Mouse (Mus musculus) ES-Bruce4 (cell line): ENCODE measurements around the gene Cep170. TPM values are rescaled to one million over a fixed set of nuclear protein-coding genes. Genes with fewer than 3 reads are reported as not detected.

Experiments used
- H3K27ac ChIP-seq: 2 replicates; pipeline ENCODE4 v1.5.1; 2012; ENCODE audit warnings: low read length, inconsistent platforms; ENCODE audit not compliant: insufficient read depth
- H3K27me3 ChIP-seq: 2 replicates; pipeline ENCODE4 v1.6.1; 2012; ENCODE audit warnings: mild to moderate bottlenecking, low read length, inconsistent platforms; ENCODE audit not compliant: control insufficient read depth, poor library complexity, insufficient read depth, severe bottlenecking
- H3K36me3 ChIP-seq: 2 replicates; pipeline ENCODE4 v1.6.1; 2012; ENCODE audit warnings: inconsistent platforms, mild to moderate bottlenecking, low read length, moderate library complexity; ENCODE audit not compliant: control insufficient read depth, poor library complexity, insufficient read depth, severe bottlenecking
- H3K4me1 ChIP-seq: one replicate; pipeline ENCODE4 v1.8.1; 2011; ENCODE audit warnings: low read length; ENCODE audit not compliant: control insufficient read depth, insufficient read depth
- H3K4me3 ChIP-seq: 2 replicates; pipeline ENCODE4 v1.5.1; 2011; ENCODE audit warnings: low read depth, mild to moderate bottlenecking, low read length
- H3K9ac ChIP-seq: 2 replicates; pipeline ENCODE4 v1.6.1; 2012; ENCODE audit warnings: low read depth, mild to moderate bottlenecking, inconsistent platforms; ENCODE audit not compliant: poor library complexity, severe bottlenecking
- H3K9me3 ChIP-seq: replicated peaks from 2 replicates; pipeline ENCODE4 v1.6.1; 2012; ENCODE audit warnings: mild to moderate bottlenecking, low read length, inconsistent platforms; ENCODE audit not compliant: control insufficient read depth, poor library complexity, insufficient read depth, severe bottlenecking
- CTCF ChIP-seq: IDR thresholded peaks from one replicate; pipeline ENCODE4 v1.8.1; 2011; ENCODE audit warnings: low read depth, low read length
- EP300 ChIP-seq: IDR thresholded peaks from 2 replicates; pipeline ENCODE4 v1.6.1; 2011; ENCODE audit warnings: low read depth, low read length; ENCODE audit not compliant: insufficient read depth
- POLR2A ChIP-seq: IDR thresholded peaks from one replicate; pipeline ENCODE4 v1.8.1; 2011; ENCODE audit warnings: low read length; ENCODE audit not compliant: insufficient read depth
- polyA plus RNA-seq: library from polyadenylated mRNA; stranded (reverse); fragments of >200 nt; gene quantifications from 2 replicates; pipeline ENCODE4 v1.2.4, GENCODE M21; 2011; ENCODE audit warnings: low read depth; ENCODE audit not compliant: missing spikeins, insufficient read depth, insufficient read length

The Cep170 gene
- polyA plus RNA-seq, 1 experiment, result 24.5 TPM

DNA sequence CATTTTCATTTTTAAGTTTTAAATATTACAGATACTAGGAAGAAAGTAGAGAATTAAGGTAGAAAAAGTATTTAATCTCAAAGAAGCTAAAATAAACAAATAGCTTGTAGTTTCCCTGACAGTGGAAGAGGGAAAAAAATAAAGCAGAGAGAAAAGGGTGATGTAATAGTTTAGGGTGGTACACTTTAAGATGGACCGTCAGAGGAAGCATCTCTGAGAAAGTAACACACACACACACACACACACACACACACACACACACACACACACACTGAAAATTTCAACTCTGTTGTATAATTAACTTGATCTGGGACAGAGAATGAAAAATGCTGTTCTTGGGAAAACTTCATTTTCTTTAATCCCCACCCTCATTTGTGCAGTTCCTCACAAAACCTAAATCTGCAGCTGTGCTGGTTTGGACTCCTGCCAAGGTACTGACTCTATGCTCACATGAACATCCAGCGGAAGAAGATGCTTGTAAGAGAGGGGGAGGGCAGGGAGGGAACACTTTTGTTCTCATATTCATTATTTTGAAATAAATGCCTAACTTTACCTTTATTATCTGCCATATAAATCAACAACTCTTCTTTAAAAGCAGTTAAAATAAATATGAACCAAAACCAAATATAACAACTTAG lies 13.0 kb downstream of the Cep170 start:
- H3K27ac ChIP-seq, result no peak overlapping the region
- no peaks in the 10 kb centered on the region for H3K27me3 ChIP-seq
- H3K36me3 ChIP-seq, result no peaks in the 10 kb centered on the region
- H3K9me3 ChIP-seq, result no peaks in the 10 kb centered on the region
- no peak overlapping the region for H3K4me3 ChIP-seq
- H3K9ac ChIP-seq, result no peak overlapping the region
- no peaks in the 10 kb centered on the region for H3K4me1 ChIP-seq
- TF ChIP-seq CTCF (no peak), EP300 (no peak), POLR2A (no peak)

DNA sequence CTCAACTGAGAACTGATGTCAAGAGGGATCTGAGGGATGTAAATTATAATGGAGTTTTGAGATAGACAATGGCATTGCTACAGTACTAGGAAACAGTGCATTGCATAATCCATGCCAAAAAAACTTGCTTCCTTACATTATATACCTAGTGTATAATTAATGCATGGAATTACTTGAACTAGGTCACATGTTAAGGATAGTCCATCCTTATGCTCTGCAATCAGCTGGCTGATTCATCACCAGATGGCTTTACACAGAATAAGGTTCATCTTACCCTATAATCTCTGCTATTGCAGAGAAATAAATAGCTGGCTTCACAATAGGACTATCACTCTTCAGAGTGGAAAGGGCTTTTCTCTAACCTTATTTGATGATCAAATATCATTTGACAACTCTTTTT lies 15.2 kb downstream of the Cep170 start:
- no peaks in the 10 kb centered on the region for H3K9me3 ChIP-seq
- no peak overlapping the region for H3K27ac ChIP-seq
- no peak for TF ChIP-seq POLR2A
- TF ChIP-seq EP300, result no peak
- no peak for TF ChIP-seq CTCF

DNA sequence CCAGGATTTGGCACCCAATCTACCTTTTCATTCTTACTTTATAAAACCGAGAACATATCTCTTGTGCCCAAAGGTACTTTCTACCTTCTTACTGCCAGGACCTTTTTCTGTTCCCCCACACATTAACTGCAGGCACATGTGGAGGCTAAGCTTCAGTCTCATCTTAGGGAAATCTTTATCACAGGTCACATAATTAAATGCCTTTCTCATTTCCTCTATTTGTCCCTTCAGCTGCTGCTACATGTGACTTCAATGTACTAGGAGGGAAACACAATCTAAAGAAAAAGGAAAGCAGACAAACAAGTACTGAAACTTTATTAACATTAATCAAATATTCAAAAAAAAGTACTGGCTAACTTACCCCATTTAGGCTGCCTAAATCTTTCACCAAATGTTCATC lies 21.7 kb downstream of the Cep170 start:
- Histone ChIP-seq H3K36me3 (no peaks in the 10 kb centered on the region), H3K4me1 (no peaks in the 10 kb centered on the region), H3K4me3 (no peak overlapping the region), H3K9ac (no peak overlapping the region), H3K27ac (no peak overlapping the region), H3K9me3 (no peaks in the 10 kb centered on the region), H3K27me3 (no peaks in the 10 kb centered on the region)
- TF ChIP-seq CTCF (no peak), POLR2A (no peak), EP300 (no peak)

More for the DNA sequence above, 15.2 kb downstream of the Cep170 start:
- H3K4me1 ChIP-seq, result no peaks in the 10 kb centered on the region
- no peaks in the 10 kb centered on the region for H3K36me3 ChIP-seq
- no peaks in the 10 kb centered on the region for H3K27me3 ChIP-seq
- no peak overlapping the region for H3K9ac ChIP-seq
- no peak overlapping the region for H3K4me3 ChIP-seq

DNA sequence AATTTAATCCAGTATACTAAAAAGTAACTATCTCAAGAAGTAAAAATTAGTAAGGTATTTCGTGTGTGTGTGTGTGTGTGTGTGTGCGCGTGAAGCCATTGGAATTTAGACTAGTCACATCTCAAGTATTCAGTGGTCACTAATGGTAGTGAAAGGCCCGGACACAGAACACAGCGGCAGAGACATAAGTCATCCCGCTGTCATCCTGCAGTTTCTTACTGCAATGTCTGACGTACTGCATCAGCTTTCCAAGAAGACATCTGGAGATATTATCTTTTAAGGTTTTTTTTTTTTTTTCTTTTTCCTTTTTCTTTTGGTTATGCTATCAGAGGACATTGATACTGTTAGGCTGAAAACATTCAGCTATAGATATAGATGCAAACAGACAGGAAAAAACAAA lies 24.5 kb downstream of the Cep170 start:
- H3K4me1 ChIP-seq, result no peaks in the 10 kb centered on the region
- H3K9ac ChIP-seq, result no peak overlapping the region
- no peaks in the 10 kb centered on the region for H3K27me3 ChIP-seq
- no peak overlapping the region for H3K27ac ChIP-seq
- H3K9me3 ChIP-seq, result no peaks in the 10 kb centered on the region
- no peaks in the 10 kb centered on the region; the same call in 1 of the 2 replicates for H3K36me3 ChIP-seq
- H3K4me3 ChIP-seq, result no peak overlapping the region
- no peak for TF ChIP-seq CTCF
- no peak for TF ChIP-seq POLR2A
- no peak for TF ChIP-seq EP300

DNA sequence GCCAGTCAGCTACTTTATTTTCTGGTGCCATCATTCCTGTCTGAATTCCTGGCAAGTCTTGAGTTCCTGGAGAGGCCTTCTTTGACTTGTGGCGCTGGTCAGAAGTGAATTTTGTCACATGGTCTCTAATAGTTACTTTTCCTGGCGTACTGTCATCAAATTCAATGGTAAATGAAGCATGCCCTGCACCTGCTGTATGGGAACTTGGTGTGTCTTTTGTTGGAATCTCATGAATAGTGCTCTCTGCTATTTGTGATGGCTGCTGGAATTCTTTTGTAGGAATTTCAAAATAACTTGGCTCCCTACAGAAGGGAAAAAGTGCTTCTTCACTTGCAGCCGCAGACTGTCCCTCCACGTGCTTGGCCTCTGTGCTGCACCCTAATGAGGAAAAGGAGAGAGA lies 39.3 kb downstream of the Cep170 start:
- H3K9ac ChIP-seq, result no peak overlapping the region
- no peaks in the 10 kb centered on the region for H3K27me3 ChIP-seq
- peaks cover 2% of the 10 kb centered on the region; the same call in 1 of the 2 replicates for H3K36me3 ChIP-seq
- no peak overlapping the region for H3K27ac ChIP-seq
- H3K4me3 ChIP-seq, result no peak overlapping the region
- no peaks in the 10 kb centered on the region for H3K4me1 ChIP-seq
- no peak for TF ChIP-seq EP300
- no peak for TF ChIP-seq CTCF
- TF ChIP-seq POLR2A, result no peak
- no peaks in the 10 kb centered on the region for H3K9me3 ChIP-seq

DNA sequence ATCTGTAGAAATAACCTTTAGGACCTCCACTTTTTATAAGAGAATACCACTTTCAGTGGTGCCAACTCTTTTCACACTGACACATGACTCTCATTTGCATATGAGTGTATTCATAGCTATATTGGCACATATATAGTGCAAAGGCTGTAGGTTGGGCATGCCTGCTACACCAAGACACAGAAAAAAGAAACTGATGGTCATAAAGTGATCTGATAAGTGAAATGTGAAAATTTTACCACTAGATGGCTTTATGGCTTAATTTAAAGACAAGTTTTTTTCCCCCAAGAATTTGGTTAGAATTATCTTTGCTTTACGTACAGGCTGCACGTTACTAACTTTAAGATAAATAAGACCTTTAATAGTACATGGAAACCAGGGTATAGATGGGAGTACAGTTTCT lies 51.6 kb downstream of the Cep170 start:
- TF ChIP-seq CTCF, result no peak
- no peak for TF ChIP-seq EP300
- TF ChIP-seq POLR2A, result no peak
- no peaks in the 10 kb centered on the region for H3K4me1 ChIP-seq
- no peak overlapping the region for H3K9ac ChIP-seq
- H3K4me3 ChIP-seq, result no peak overlapping the region
- H3K9me3 ChIP-seq, result no peaks in the 10 kb centered on the region
- no peaks in the 10 kb centered on the region for H3K27me3 ChIP-seq
- H3K36me3 ChIP-seq, result no peaks in the 10 kb centered on the region; the same call in 1 of the 2 replicates
- H3K27ac ChIP-seq, result no peak overlapping the region
